Mouse (Mus musculus): ENCODE measurements around the gene Masp2. TPM values are rescaled to one million over a fixed set of nuclear protein-coding genes. Genes with fewer than 3 reads are reported as not detected.

Gene Masp2
- 0.43 and 0.61 TPM in 2 replicates for polyA plus RNA-seq (2012; ENCODE audit: low replicate concordance)

GRCm38 (mm10) chr4:148602357-148603120 lies at the start of gene Masp2:
Gene Masp2, plus strand, starts transcription at chr4:148602554.

GRCm38 (mm10) chr4:148558297-148559000 lies 43.9 kb upstream of the Masp2 start, which contains the start of gene Exosc10:
Gene Exosc10, plus strand, starts transcription at chr4:148558429.

GRCm38 (mm10) chr4:148591171-148591630 lies 11.2 kb upstream of the Masp2 start, which contains the start of gene Srm:
Gene Srm, plus strand, starts transcription at chr4:148591503.

GRCm38 (mm10) chr4:148626623-148627185 lies 24.4 kb downstream of the Masp2 start, which contains the start of gene Tardbp:
Gene Tardbp, minus strand, starts transcription at chr4:148627019.

GRCm38 (mm10) chr4:148643291-148644156 lies 41.2 kb downstream of the Masp2 start, which contains the start of gene Gm572:
Gene Gm572, plus strand, starts transcription at chr4:148643317.

Other genes with a start within 250 kb of the Masp2 start
- gene Ubiad1, start 157.8 kb upstream of the Masp2 start, polyA plus RNA-seq (2012; ENCODE audit: low replicate concordance) = 10.6 and 23.7 TPM in 2 replicates
- 7.3 and 16.3 TPM in 2 replicates for gene Mtor, start 153.9 kb upstream of the Masp2 start, polyA plus RNA-seq (2012; ENCODE audit: low replicate concordance)
- gene Angptl7, start 102.1 kb upstream of the Masp2 start, polyA plus RNA-seq (2012; ENCODE audit: low replicate concordance) = 0.63 and 0.78 TPM in 2 replicates
- 28.1 and 29.3 TPM in 2 replicates for gene Exosc10, start 44.1 kb upstream of the Masp2 start, polyA plus RNA-seq (2012; ENCODE audit: low replicate concordance)
- 190 and 191 TPM in 2 replicates for gene Srm, start 11.1 kb upstream of the Masp2 start, polyA plus RNA-seq (2012; ENCODE audit: low replicate concordance)
- gene Tardbp, start 24.5 kb downstream of the Masp2 start, polyA plus RNA-seq (2012; ENCODE audit: low replicate concordance) = 2.2 and 39.7 TPM in 2 replicates
- not detected in 2 replicates for gene Gm572, start 40.8 kb downstream of the Masp2 start, polyA plus RNA-seq (2012; ENCODE audit: low replicate concordance)
- 5.6 and 6.8 TPM in 2 replicates for gene Casz1, start 201.9 kb downstream of the Masp2 start, polyA plus RNA-seq (2012; ENCODE audit: low replicate concordance)